Mouse (Mus musculus) urinary bladder, postnatal 36 days (tissue): ENCODE measurements around the gene 5730522E02Rik.

Experiments
- DNase-seq, 2 experiments: peaks; one replicate each; pipeline ENCODE4 v3.0.0; 2022; ENCODE audit warnings: low spot score in 2 of 2, mixed read lengths in 1 of 2

Gene 5730522E02Rik

DNA sequence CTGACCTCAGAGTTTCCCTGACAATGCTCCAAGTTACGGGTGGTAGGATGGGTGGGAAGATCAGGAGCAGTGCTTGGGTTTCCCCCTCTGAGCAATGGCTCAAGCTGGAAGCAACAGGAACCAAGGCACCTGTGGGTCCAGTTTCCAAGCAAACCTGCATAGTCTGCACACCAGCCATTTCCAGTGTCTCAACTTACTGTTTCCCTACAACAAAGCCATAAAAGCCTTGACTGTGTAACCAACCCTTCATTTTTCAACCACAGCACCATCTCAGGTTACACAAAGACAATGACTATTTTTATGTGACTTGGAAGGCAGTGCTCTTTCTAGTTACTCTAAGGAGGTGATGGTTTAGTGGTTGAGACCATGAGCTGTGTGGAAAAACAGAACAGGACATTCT, 530.7 kb downstream of the 5730522E02Rik start:
- no peak for DNase-seq

DNA sequence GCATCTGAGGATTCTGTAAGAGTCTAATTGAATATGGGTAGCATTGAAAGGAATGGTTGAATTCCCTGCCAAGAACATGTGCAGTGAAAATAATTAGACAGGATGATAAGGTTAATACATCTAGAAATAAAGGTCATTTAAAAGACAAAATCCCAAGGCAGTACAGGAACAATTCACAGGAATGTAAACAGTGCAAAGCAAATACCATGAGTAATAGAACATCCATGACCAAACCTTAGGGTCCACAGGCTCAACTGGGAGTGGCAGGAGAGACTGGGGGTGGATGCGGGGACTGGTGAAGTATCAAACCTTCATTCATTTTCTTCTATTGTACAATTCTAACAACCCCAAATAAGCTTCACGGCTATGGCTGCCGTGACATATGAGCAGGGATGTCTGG, 536.4 kb downstream of the 5730522E02Rik start:
- no peak for DNase-seq

DNA sequence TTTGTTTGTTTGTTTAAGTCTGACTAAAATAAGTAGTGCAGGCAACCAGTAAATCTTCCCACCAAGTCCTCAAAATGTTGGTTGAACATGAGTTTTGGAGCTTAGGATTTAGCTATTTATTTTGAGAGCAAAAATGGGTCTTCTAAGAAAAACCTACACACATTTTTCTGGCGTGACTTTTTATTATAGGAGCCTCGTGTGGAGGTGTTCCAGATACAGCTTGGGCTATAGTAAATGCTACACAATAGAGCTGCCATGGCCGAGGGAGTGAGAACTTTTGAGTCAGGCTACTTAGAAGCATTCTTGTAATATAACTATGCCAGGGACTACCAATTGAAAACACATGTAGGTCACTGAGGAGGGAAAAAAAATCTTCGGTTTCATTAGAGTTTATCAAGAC, 540.5 kb downstream of the 5730522E02Rik start:
- no peak for DNase-seq

DNA sequence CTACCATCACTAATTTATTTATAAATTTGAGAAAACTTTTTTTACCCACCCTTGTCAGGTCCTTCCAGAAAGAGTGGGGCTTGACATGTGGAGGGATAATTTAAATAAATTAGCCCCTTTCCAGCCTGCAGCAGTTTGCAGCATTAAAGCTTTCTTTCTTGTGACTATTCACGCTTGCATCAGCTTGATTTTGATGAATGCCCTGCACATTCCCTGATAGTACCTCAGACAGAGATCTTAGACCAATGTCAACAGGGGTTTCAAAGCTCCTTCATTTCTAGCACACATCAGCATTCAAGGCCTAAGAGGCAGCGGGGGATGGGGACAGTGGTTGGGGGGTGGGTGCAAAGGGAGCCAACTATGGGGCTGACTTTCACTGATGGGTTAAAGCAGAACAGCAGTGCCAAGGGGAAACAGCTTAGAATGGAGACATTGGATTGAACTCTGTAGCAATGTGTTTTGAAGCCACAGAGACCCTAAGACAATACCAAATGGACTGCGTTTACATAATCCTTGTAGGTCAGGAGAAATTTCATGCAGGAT, 545.9 kb downstream of the 5730522E02Rik start:
- DNase-seq: no peak

DNA sequence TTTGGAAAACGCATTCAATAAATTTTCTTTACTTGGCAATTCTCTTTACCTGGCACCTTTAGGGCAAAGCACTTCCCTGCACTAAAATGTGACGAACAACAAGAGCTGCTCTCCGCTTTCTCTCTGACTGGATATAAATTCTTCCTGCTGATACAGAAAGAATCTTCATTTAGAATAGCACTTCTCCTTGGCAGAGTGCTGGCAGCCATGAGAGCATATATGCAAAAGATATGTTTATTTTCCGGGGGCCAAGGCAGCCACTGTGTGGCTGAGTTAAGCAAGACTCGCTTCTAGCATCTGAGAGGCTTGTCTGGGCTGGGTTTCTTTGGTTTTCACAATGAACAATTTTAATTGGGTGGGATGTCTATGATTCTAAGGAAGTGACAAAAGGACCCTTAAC, 564.3 kb downstream of the 5730522E02Rik start:
- DNase-seq: no peak

DNA sequence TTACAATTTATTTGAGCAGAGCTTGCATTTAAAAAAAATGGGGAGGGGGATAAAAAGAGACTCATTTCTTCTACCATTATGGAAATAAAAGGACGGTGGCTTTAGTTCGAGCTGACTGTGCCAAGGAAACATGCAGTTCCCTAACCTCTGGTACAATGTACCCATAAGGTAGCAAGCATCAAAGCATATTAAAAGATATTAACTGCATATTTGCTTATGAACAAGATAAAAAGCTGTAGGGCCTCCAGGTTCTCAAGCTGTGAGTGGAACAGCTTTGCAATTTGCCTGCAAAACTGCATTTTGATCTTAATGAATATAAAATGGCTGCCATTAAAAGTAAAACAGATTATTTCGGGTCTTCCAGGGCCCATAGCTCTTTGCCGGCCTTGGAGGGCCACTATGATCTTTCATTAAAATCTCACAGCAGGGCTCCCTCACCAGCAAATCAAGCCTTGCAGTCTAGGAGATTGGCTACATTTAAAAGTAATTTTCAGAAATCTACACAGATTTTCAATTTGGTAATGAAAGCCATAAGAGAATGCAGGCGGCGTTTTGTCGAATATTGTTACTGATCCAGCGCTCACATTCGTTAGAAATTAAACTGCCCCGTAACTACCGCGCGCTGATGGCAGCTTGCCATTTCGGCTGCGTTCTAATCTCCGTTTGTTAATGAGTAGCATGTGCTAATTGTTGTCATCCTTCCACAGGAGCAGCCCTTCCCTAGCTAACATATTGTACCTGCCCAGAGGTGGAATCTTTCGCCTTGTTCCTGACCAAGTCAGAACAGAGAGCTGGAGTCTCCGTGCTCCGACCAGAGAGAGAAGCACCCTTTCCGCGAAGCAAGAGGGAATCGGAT, 565.6 kb downstream of the 5730522E02Rik start:
- no peak for DNase-seq

DNA sequence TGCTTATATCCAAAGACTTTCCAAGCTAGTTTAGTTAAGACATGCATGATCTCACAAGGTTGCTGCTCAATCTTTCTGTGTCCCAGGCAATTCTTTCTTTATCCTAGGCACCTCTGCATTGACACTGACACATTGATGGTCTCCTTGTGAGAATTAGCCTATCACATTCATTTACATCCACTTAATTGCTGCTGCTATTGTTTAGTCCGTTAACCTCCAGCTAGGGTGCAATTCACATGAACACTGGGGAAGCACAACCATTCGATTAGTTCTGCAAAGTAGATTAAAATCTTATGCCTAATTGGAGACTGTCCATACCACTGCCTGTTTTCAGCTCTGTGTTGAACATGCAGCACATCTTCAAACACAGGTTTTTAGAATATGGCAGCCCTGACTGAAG, 603.7 kb downstream of the 5730522E02Rik start:
- no peak for DNase-seq

DNA sequence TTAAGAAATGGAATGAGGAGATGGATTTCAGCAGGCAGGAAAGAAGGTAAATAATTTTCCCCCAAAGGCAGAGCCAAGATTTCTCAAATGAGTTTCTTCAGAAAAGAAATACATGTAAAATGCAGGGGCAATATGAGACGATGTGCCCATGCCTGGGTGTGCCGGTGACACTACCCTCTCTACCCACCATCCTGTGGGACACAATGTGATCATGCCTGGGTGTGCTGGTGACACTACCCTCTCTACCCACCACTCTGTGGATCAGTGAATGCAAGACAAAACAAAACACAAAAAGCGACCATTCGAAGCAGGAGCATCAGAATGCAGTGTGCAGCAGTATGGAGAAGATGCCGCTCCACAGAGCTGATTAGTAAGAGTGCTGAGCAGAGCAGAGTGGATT, 610.5 kb downstream of the 5730522E02Rik start:
- DNase-seq: no peak

DNA sequence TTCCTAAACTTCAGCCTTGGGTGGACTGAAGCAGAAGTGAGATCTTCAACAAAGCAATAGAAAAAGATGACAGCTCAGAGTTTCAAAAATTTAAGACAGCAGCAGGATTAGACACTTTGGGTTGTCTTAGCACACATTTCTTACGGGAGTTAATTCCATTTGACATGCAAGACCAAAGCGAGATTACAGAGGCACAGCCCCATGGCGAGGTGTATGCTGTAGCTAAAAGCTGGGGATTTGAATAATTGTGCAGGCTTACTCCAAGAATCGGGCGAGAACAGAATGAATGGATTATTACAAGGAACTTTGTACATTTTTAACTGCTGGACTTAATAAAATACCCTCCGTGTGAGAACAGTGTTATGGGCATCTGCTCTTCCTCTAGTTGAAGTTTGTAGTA, 615.3 kb downstream of the 5730522E02Rik start:
- no peak for DNase-seq

DNA sequence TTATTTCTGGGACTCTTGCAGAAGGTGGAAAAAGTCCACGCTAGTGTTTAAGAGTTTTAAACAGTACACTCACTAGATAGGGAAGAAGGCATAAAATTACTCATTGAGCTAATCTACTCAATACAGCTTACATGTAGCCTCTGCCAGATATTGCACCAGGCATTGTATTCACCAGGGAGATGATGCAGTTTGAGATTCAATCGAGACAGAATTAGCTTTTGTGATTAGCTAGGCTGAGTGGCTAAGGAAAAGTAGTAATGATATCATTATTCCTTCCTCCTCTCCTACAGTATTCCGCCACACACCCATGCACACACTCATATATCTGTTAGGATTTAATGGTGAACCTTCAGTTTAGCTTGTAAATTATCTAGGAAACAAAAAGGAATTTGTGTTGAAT, 615.8 kb downstream of the 5730522E02Rik start:
- DNase-seq: no peak

DNA sequence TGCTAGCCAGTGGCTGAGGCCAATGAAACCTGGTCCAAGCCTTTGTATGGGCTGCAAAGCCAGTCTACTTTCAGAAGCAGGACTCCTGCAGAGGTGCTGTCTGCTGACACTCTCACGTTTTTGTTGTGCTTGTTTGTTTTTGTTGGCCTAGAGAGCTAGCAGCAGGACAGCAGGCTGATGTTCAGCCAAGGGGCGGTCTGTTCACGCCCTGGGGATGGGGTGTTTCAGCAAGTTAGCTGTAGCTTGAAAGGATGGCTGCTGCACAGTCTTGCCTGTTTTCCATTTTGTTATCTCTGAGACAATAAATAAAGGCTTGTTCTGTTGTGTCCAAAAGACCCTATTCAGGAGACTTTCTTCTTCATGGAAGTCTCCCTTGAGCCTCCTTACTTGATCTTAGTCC, 618.3 kb downstream of the 5730522E02Rik start:
- DNase-seq: no peak

DNA sequence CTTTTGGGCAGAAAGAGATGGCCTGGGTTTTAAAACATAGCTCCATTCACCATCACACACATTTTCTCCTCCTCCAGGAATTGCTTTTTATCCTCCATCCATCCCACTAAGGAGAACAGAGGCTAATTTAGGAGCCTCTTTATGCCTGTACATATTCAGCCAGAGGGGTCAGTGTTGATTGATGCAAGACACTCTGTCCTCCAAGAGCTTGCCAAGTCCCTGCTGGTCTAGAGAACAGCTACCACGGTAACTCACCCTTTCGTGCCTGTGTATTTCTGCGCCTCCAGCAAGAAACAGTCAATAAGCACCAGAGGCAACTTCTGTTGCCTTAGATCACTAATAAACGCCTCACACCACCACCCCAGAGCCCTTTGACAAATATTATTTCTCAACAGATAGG, 620.3 kb downstream of the 5730522E02Rik start:
- DNase-seq: no peak

DNA sequence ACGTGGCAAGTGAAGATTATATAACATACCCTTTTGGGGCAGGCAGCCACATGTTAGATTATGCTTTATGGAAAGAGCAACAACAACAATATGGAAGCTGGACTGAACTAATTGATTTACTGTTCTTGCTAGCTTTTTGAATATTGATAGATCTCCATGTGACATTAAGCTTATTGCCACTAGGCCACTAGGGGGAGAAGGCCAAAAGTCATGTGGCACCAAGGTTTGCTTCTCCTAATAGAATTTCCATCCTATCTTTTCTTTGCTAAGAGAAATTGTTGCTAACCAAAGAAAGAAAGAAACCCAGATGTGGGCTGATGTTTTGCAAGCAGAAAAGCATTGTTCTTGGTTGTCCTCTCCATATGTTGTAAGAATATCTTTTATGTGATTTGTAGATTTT, 621.1 kb downstream of the 5730522E02Rik start:
- DNase-seq: no peak

DNA sequence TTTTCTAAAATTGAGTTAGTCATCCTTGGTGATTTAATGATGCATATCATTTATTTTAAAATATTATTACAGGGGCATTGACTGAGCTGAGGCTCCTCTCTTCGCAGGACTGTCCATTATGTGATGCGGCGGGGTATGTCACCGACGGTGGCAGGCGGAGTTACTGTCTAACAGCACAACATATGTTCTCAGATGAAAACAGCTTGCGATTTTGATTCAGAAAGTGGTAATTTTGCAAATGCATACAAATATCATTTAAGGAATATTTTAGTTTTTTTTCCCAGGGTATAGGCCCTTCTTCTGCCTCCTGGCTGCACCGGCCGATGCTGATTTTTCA, 636.5 kb downstream of the 5730522E02Rik start:
- DNase-seq: no peak

DNA sequence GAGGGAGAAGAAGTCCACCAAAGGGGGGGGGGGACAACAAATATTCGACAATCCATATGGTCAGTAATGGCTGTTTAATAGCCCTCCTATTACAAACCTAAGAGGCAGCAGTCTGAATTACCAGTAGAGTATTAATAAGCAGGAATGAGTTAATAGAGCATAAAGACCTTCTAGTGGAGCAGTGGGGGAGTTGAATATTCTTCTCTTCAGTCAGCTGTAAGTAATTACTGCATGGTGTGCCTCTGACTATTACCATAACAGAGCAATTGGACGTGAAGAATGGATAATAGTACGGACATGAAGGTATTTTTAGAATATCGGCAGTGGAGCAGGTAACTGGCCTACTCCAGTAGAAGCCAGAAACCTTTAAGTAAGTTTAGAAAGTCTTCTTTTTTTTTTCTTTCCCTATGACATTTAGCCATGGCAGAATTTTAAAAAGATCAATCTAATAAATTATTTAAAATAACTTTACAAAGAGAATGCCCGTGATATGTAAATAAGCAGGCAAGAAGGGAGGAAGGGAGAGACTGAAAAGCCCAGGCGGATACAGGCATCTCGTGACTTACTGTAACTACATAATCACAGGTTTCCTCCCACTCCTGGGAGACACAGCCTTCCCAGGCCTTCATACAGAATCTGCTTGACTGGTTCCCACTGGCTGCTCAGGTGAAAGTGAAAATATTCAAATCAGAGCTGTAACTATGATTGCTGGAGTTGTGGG, 637.0 kb downstream of the 5730522E02Rik start:
- DNase-seq: no peak

DNA sequence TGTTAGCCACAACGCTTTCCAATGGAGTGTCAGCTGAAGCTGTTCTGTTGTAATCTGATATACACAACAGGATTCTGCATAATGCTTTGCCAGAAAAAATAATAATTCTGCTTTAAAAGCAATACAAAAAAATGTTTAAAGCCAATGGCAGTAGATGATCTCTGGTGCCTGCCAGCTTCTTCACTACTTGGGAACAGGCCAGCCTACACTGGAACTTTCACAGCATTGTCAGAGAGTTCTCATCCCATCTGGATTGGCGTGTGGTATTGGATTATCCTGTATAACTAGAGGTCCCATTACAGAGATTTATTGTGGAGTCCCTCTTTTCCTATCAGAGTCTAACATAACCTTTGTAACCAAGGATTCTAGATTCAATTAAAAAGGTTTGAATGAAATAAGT, 639.2 kb downstream of the 5730522E02Rik start:
- no peak for DNase-seq
